Mouse (Mus musculus) heart, embryonic 10.5 days (tissue): ENCODE measurements at regions not wholly inside any gene's neighbourhood (a gene's known extent, or its start where the extent isn't known, plus 50 kb on each side); places are given as distances from the start of the nearest gene placed in this dataset.
"Not testable (repeated sequence)": the region's sequence is repeated elsewhere in the genome, so short reads cannot be mapped to it uniquely, and the experiment has no call there.

Source experiments
- DNase-seq: peaks from one replicate; pipeline ENCODE4 v3.0.0-alpha.2; 2017; ENCODE audit warnings: low spot score
- H3K27ac ChIP-seq: fragments of 300-500 bp; sonication (generic); 2 replicates; pipeline ENCODE4 v1.5.1; 2016; ENCODE audit warnings: mild to moderate bottlenecking
- H3K27me3 ChIP-seq: fragments of 300-500 bp; sonication (generic); 2 replicates; pipeline ENCODE4 v1.6.1; 2016; ENCODE audit warnings: mild to moderate bottlenecking; ENCODE audit not compliant: poor library complexity, insufficient read depth, severe bottlenecking
- H3K36me3 ChIP-seq: fragments of 300-500 bp; sonication (generic); 2 replicates; pipeline ENCODE4 v1.6.1; 2016; ENCODE audit warnings: mild to moderate bottlenecking, moderate library complexity
- H3K4me1 ChIP-seq: fragments of 300-500 bp; sonication (generic); 2 replicates; pipeline ENCODE4 v1.6.1; 2016; ENCODE audit warnings: mild to moderate bottlenecking
- H3K4me3 ChIP-seq: fragments of 300-500 bp; sonication (generic); 2 replicates; pipeline ENCODE4 v1.5.1; 2016; ENCODE audit warnings: mild to moderate bottlenecking, moderate library complexity
- H3K9me3 ChIP-seq: fragments of 300-500 bp; sonication (generic); 2 replicates; pipeline ENCODE4 v1.6.1; 2016; ENCODE audit warnings: mild to moderate bottlenecking, moderate library complexity
- WGBS: fragments of 180-500 bp; shearing (Covaris S2); methylation state at CpG from one replicate; pipeline ENCODE4 v1.1.7; 2016; 5-methylcytosine and 5-hydroxymethylcytosine counted together

GRCm38 (mm10) chr2:57185151-57185550 lies 52.3 kb upstream of the Gpd2 start:
- Histone ChIP-seq H3K36me3 (no peaks in the 10 kb centered on the region), H3K27ac (no peak overlapping the region), H3K4me3 (no peak overlapping the region), H3K27me3 (no peaks in the 10 kb centered on the region), H3K4me1 (0 out of 2 replicates have a peak, but pooled peaks cover 3% of the 10 kb centered on the region), H3K9me3 (no peaks in the 10 kb centered on the region)
- no peak for DNase-seq
- WGBS: 22% methylated on average over 1 of the region's 1 CpGs

GRCm38 (mm10) chr2:57183108-57183507 lies 54.3 kb upstream of the Gpd2 start:
- H3K27ac ChIP-seq, H3K27me3 ChIP-seq, H3K36me3 ChIP-seq, DNase-seq, H3K4me1 ChIP-seq, H3K9me3 ChIP-seq, H3K4me3 ChIP-seq: not testable (repeated sequence)
- WGBS: 74% methylated on average over 3 of the region's 3 CpGs

- Histone ChIP-seq H3K27me3 (no peaks in the 10 kb centered on the region), H3K27ac (peak overlapping the region; percentile 91), H3K9me3 (no peaks in the 10 kb centered on the region), H3K36me3 (no peaks in the 10 kb centered on the region), H3K4me3 (peak overlapping the region; percentile 67), H3K4me1 (0 out of 2 replicates have a peak, but pooled peaks cover 3% of the 10 kb centered on the region)
- WGBS: 1% methylated on average over 37 of the region's 37 CpGs
- peak; percentile 96 for DNase-seq
Observed at GRCm38 (mm10) chr2:57181692-57182541, 55.5 kb upstream of the Gpd2 start.

- DNase-seq: no peak
- Histone ChIP-seq H3K4me3 (peak overlapping the region; percentile 67), H3K4me1 (0 out of 2 replicates have a peak, but pooled peaks cover 3% of the 10 kb centered on the region), H3K9me3 (no peaks in the 10 kb centered on the region), H3K36me3 (no peaks in the 10 kb centered on the region), H3K27me3 (no peaks in the 10 kb centered on the region), H3K27ac (peak overlapping the region; percentile 91)
- WGBS: 17% methylated on average over 4 of the region's 4 CpGs
Observed at GRCm38 (mm10) chr2:57181350-57181691, 56.1 kb upstream of the Gpd2 start.

GRCm38 (mm10) chr2:57178056-57178455 lies 54.3 kb upstream of the Nr4a2 start:
- no peaks in the 10 kb centered on the region for H3K36me3 ChIP-seq
- no peaks in the 10 kb centered on the region for H3K9me3 ChIP-seq
- H3K4me3 ChIP-seq: no peak overlapping the region
- H3K4me1 ChIP-seq: 0 out of 2 replicates have a peak, but pooled peaks cover 3% of the 10 kb centered on the region
- H3K27me3 ChIP-seq: no peaks in the 10 kb centered on the region
- H3K27ac ChIP-seq: no peak overlapping the region
- DNase-seq: no peak
- WGBS: 81% methylated on average over 6 of the region's 6 CpGs

- H3K27me3 ChIP-seq: no peaks in the 10 kb centered on the region
- peak; percentile 58 for DNase-seq
- 75% methylated on average over 7 of the region's 7 CpGs for WGBS
Observed at GRCm38 (mm10) chr2:57176547-57176946, 52.7 kb upstream of the Nr4a2 start.

GRCm38 (mm10) chr2:57175219-57175618 lies 51.4 kb upstream of the Nr4a2 start:
- 58% methylated on average over 1 of the region's 1 CpGs for WGBS
- DNase-seq: no peak

More at GRCm38 (mm10) chr2:57176547-57176946, 52.7 kb upstream of the Nr4a2 start:
- no peak overlapping the region for H3K27ac ChIP-seq
- no peaks in the 10 kb centered on the region for H3K36me3 ChIP-seq
- H3K4me3 ChIP-seq: no peak overlapping the region
- no peaks in the 10 kb centered on the region for H3K9me3 ChIP-seq
- H3K4me1 ChIP-seq: 0 out of 2 replicates have a peak, but pooled peaks cover 3% of the 10 kb centered on the region

More at GRCm38 (mm10) chr2:57175219-57175618, 51.4 kb upstream of the Nr4a2 start:
- H3K36me3 ChIP-seq: no peaks in the 10 kb centered on the region
- no peak overlapping the region for H3K27ac ChIP-seq
- H3K9me3 ChIP-seq: no peaks in the 10 kb centered on the region
- H3K4me3 ChIP-seq: no peak overlapping the region
- H3K4me1 ChIP-seq: no peaks in the 10 kb centered on the region
- no peaks in the 10 kb centered on the region for H3K27me3 ChIP-seq
